Mouse (Mus musculus) hindbrain, embryonic 14.5 days (tissue): ENCODE data around the gene Ablim1. TPM values are rescaled to one million over a fixed set of nuclear protein-coding genes. Genes with fewer than 3 reads are reported as not detected.
A peak's percentile ranks its signal among the peaks of the same experiment; 100 is the strongest.

Experiments used
- ATAC-seq: fragments of 200-750 bp; cut with Nextera tagmentation; 2 replicates; pipeline ENCODE4 v1.8.0; 2017; ENCODE audit warnings: moderate number of reproducible peaks, mild to moderate bottlenecking, moderate TSS enrichment, moderate library complexity; ENCODE audit not compliant: low FRiP score
- DNase-seq: peaks from one replicate; pipeline ENCODE4 v3.0.0-alpha.2; 2015; ENCODE audit warnings: low spot score
- H3K27ac ChIP-seq: fragments of 300-500 bp; sonication (generic); 2 replicates; pipeline ENCODE4 v1.5.1; 2014; ENCODE audit warnings: mild to moderate bottlenecking, moderate library complexity
- H3K27me3 ChIP-seq: fragments of 300-500 bp; sonication (generic); 2 replicates; pipeline ENCODE4 v1.6.1; 2014; ENCODE audit warnings: mild to moderate bottlenecking, low read length, mixed read lengths; ENCODE audit not compliant: control insufficient read depth, insufficient read depth
- H3K36me3 ChIP-seq: fragments of 300-500 bp; sonication (generic); replicated peaks from 2 replicates; pipeline ENCODE4 v1.6.1; 2014; ENCODE audit not compliant: control insufficient read depth, insufficient read depth
- H3K4me1 ChIP-seq: fragments of 300-500 bp; sonication (generic); replicated peaks from 2 replicates; pipeline ENCODE4 v1.6.1; 2014; ENCODE audit warnings: antibody characterized with exemption, low read length, mixed read lengths; ENCODE audit not compliant: control insufficient read depth, insufficient read depth
- H3K4me2 ChIP-seq: fragments of 300-500 bp; sonication (generic); replicated peaks from 2 replicates; pipeline ENCODE4 v1.6.1; 2014; ENCODE audit warnings: mild to moderate bottlenecking, moderate library complexity
- H3K4me3 ChIP-seq: fragments of 300-500 bp; sonication (generic); replicated peaks from 2 replicates; pipeline ENCODE4 v1.5.1; 2014; ENCODE audit warnings: mild to moderate bottlenecking, low read length
- H3K9ac ChIP-seq: fragments of 300-500 bp; sonication (generic); 2 replicates; pipeline ENCODE4 v1.6.1; 2014
- H3K9me3 ChIP-seq: fragments of 300-500 bp; sonication (generic); 2 replicates; pipeline ENCODE4 v1.6.1; 2016; ENCODE audit warnings: low read length; ENCODE audit not compliant: control insufficient read depth
- WGBS: fragments of 180-500 bp; shearing (Covaris S2); extraction: QIAGEN DNeasy Blood & Tissue Kit; methylation state at CpG from one replicate; pipeline ENCODE4 v1.1.7; 2014; 5-methylcytosine and 5-hydroxymethylcytosine counted together
- polyA plus RNA-seq: library from polyadenylated mRNA; unstranded; fragments of >200 nt; fragmentation: Nextera tagmentation; extraction: Ambion mirVana; gene quantifications from 2 replicates; pipeline ENCODE4 v1.2.1, GENCODE M21; 2014

The Ablim1 gene
- polyA plus RNA-seq, 1 experiment from 2014 or later, result 56.6 TPM

DNA sequence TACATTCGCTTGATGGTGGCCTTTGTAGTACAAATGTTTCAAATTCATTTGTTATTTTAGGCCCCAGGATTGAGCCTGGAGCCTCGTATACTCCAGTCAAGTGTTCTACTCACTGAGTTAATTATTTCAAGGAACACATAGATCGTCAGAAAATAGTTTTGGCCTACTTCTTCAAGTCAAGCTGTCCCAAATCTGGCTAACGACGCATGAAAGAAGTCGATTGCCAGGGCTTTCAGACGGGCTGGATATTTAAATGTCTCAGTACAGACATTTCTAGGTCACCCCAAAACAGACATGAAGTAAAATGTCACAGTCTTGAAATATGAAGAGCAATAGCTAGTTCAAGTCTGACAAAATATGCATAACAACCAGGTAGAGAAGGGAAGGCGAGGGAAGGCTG is 261.8 kb downstream of the Ablim1 start:
- no peaks in the 10 kb centered on the region for H3K27me3 ChIP-seq
- H3K4me3 ChIP-seq, result no peak overlapping the region
- peaks cover 4% of the 10 kb centered on the region for H3K9me3 ChIP-seq
- no peak overlapping the region for H3K27ac ChIP-seq
- DNase-seq (no peak), ATAC-seq (no peak)
- H3K4me1 ChIP-seq, result no peaks in the 10 kb centered on the region
- WGBS, result 78% methylated on average over 8 of the region's 8 CpGs
- no peak overlapping the region for H3K4me2 ChIP-seq
- no peak overlapping the region for H3K9ac ChIP-seq
- H3K36me3 ChIP-seq, result peaks cover 5% of the 10 kb centered on the region

DNA sequence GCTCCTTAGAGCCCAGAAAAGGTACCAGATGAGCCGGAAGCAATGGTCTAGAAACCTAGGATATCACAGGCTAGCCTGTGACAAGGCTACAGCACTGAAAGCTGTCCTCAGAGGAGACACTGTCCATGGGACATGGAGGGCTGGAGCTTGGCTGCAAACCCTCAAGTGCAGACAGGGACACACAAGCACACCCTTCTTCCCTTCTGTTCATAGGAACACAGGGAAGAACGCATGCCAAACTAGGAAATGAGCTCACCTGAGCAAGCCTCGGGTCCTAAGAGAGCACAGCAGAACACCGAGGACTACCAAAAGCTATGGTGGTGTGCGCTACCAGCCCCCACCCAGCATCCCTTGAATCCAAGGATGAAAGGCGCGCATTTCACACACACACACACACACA is 262.7 kb downstream of the Ablim1 start:
- ATAC-seq, result no peak
- no peaks in the 10 kb centered on the region for H3K9me3 ChIP-seq
- no peak overlapping the region for H3K27ac ChIP-seq
- no peaks in the 10 kb centered on the region for H3K36me3 ChIP-seq
- H3K4me1 ChIP-seq, result no peaks in the 10 kb centered on the region
- no peak overlapping the region for H3K4me2 ChIP-seq
- H3K9ac ChIP-seq, result no peak overlapping the region
- no peak for DNase-seq
- 96% methylated on average over 7 of the region's 7 CpGs for WGBS
- no peaks in the 10 kb centered on the region for H3K27me3 ChIP-seq
- H3K4me3 ChIP-seq, result no peak overlapping the region

DNA sequence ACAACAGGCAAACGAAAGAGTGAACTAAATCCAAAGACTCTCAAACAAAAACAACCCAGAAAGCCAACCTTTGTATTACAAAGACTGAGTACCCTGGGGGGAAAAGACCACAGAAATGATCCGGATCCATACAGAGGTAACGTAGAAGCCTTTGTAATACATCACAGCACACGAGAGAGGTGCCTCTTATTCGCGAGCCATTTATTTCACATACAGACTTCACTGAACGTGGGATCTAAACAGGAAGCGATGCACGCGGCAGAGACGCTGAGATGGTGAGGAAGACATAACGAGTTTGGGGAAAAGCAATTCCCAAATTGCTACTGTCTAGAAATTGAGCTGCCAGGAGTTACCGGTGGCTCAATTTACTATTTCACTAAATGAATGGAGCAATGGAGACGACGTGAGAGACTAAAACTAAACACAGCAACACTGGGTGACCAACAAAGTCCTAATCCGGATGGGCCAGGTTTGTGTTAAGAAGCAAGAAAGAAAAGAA is 265.1 kb downstream of the Ablim1 start:
- Histone ChIP-seq H3K27ac (peak overlapping the region; percentile 47; the same call in 1 of the 2 replicates), H3K27me3 (no peaks in the 10 kb centered on the region), H3K9me3 (no peaks in the 10 kb centered on the region), H3K4me3 (no peak overlapping the region), H3K36me3 (no peaks in the 10 kb centered on the region), H3K4me2 (0 out of 2 replicates have a peak overlapping the region, but pooled peaks have one; percentile 22), H3K4me1 (no peaks in the 10 kb centered on the region), H3K9ac (no peak overlapping the region)
- ATAC-seq (no peak), DNase-seq (peak; percentile 60)
- 25% methylated on average over 16 of the region's 16 CpGs for WGBS

DNA sequence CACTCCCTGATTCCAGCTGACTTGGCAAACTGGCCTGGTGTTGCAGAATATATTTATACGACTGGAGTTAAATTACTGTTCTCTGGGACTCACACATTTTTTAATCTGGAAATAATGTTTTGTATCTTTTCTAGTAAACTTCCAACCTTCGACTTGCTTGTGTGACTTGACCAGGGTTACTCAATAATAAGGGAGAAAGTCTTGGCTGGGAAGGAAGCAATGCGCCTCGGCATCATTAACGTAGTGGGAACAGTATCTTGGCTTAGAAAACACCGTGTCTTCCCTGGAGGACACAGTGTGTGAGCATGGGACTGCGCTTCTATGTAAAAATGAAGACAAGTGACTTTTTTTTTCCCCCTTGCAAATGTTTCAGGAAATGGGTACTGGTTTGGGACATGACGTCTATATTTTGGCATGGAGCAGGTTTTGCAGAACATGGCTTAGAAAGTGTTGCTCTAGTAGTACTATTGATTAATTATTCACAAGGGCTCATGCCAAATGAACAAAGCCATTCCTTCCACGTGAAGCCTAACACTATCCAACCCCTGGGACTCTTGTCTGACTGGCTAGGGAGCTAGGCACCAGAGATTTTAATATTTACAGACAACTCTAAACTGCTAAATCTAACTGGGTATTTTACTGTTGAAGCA is 266.9 kb downstream of the Ablim1 start:
- no peak overlapping the region for H3K4me3 ChIP-seq
- no peak overlapping the region for H3K4me2 ChIP-seq
- H3K36me3 ChIP-seq, result no peaks in the 10 kb centered on the region; the same call in 1 of the 2 replicates
- no peaks in the 10 kb centered on the region for H3K9me3 ChIP-seq
- H3K27ac ChIP-seq, result no peak overlapping the region
- no peak for ATAC-seq
- H3K27me3 ChIP-seq, result no peaks in the 10 kb centered on the region
- 73% methylated on average over 9 of the region's 9 CpGs for WGBS
- DNase-seq, result no peak
- no peak overlapping the region for H3K9ac ChIP-seq
- H3K4me1 ChIP-seq, result no peaks in the 10 kb centered on the region

DNA sequence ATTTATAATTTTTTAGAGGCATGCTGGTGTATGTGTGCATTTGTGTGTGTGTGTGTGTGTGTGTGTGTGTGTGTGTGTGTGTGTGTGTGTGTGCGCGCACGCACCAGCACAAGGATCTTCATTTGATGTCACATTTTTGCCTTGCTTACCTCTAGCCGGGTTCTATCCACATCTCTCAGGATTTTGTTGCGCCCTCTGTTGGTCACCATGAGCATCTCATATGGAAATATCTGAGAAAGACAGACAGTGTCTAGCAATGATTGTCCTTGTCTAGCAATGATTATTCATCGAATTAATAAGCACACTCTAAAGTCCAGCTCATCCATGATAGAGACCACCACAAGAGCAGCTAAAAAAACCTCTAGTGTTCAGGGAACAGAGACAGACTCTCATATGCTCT is 275.5 kb downstream of the Ablim1 start:
- Histone ChIP-seq H3K27me3 (no peaks in the 10 kb centered on the region), H3K9ac (no peak overlapping the region), H3K4me2 (no peak overlapping the region), H3K36me3 (peaks cover 20% of the 10 kb centered on the region), H3K9me3 (no peaks in the 10 kb centered on the region), H3K4me1 (no peaks in the 10 kb centered on the region), H3K4me3 (no peak overlapping the region), H3K27ac (no peak overlapping the region)
- peak; percentile 43 for DNase-seq
- 70% methylated on average over 6 of the region's 6 CpGs for WGBS
- ATAC-seq, result no peak

DNA sequence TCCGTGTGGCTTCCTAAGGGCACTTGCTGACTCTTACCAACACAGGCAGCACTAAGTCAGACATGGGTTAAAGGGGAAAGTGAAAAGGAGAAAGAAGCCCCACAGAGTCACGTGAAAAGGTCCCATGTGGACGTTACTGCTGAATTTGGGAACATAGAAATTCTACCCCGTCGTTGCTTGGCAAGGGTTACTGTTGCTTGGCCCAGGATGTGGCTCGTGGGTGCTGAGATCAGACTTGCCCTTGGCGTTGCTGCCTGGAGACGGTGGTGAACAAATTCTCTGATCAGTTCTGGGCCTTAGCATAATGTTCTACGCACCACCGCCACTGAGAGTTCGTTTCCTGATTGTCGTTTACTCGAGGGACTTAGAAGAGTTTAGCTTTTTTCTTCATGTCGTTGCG is 277.9 kb downstream of the Ablim1 start:
- Histone ChIP-seq H3K4me1 (no peaks in the 10 kb centered on the region), H3K36me3 (peaks cover 20% of the 10 kb centered on the region), H3K9ac (no peak overlapping the region), H3K4me2 (no peak overlapping the region), H3K9me3 (no peaks in the 10 kb centered on the region), H3K27ac (no peak overlapping the region), H3K27me3 (no peaks in the 10 kb centered on the region), H3K4me3 (no peak overlapping the region)
- DNase-seq, result no peak
- no peak for ATAC-seq
- 76% methylated on average over 15 of the region's 15 CpGs for WGBS

DNA sequence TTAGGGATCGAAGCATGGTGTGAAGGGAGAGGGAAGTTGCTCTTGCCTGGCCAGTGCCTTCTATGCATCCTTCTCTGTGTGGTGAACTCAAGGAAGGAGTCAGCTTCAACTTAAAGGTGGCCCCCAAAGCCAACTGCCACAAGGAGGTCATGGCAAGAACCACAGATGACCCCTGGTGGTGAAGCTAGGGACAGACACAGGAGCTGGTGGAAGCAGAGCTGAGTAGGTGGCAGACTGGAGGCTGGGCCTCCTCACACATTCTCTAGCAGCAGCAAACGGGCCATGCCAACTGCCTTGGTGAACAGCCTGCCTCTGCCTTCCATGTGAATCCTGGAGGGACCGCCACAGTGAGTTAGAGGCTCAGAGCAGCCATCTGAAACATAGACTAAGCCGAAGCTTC is 283.1 kb downstream of the Ablim1 start:
- DNase-seq (no peak), ATAC-seq (no peak)
- no peaks in the 10 kb centered on the region for H3K36me3 ChIP-seq
- H3K4me2 ChIP-seq, result no peak overlapping the region
- H3K27ac ChIP-seq, result no peak overlapping the region
- WGBS, result 73% methylated on average over 4 of the region's 4 CpGs
- H3K4me3 ChIP-seq, result no peak overlapping the region
- no peaks in the 10 kb centered on the region for H3K4me1 ChIP-seq
- no peaks in the 10 kb centered on the region for H3K9me3 ChIP-seq
- no peak overlapping the region for H3K9ac ChIP-seq
- no peaks in the 10 kb centered on the region for H3K27me3 ChIP-seq

DNA sequence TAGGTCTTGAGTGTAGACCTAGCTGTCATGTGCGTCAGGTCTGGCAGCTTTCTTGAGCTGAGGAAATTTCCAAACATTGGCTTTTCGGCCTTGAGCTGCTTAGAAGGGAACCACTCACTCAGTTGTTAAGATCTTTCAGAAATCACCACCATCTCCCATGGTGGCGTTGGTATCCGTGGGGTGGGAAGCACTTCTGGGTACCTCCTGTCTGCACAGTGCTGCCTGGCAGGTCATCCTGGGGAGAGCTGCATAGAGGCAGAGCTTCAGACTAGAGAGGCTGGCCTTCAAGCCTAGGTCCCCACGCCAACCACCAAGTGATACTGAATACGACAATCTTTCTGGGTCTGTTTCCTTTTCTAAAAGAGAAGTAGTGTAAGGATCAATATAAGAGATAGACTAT is 285.3 kb downstream of the Ablim1 start:
- WGBS, result 93% methylated on average over 6 of the region's 6 CpGs
- H3K27ac ChIP-seq, result no peak overlapping the region
- H3K9me3 ChIP-seq, result no peaks in the 10 kb centered on the region

DNA sequence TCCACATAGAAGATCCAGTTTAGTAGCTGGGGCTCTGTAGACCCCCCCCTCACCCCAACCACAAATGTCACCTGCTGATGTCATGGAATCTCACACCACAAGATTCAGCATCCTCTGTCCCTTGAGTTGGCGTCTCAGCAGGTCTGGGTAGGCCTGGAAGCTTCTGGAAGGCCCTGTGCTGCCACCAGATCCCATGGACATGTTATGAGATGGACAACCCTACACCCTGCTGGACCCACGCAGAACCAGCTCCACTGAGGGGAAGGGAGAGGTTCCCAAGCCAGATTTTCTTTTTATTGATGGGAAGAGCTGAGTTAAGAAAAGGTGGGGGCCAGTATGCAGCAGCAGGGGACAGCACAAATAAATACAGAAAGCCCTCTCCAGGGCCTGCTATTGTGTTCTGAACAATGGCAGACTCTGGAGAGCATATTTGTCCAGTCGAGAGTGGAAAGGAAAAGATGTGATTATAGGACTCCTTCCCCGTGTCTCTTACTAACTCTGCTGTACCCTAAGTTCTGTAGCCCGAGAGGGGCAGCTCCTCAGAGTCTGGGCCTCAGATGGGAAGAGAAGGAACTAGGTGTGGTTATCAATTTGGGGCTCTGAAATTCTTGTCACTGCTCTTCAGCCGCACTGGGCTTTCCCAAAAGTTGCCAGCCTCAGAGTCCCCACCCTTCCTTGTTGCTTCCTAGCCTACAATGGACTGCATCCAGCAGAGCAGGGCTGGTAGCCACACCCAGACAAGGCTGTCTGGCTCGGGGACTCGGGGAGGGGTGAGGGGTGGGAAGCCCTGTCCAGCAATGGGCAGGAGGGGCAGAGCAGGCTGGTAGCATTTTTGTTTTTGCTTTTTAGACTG is 286.2 kb downstream of the Ablim1 start:
- no peaks in the 10 kb centered on the region for H3K4me1 ChIP-seq
- H3K4me2 ChIP-seq, result no peak overlapping the region
- no peaks in the 10 kb centered on the region for H3K9me3 ChIP-seq
- H3K9ac ChIP-seq, result no peak overlapping the region
- H3K27me3 ChIP-seq, result no peaks in the 10 kb centered on the region
- ATAC-seq (no peak), DNase-seq (no peak)
- no peak overlapping the region for H3K4me3 ChIP-seq
- WGBS, result 27% methylated on average over 8 of the region's 8 CpGs
- no peaks in the 10 kb centered on the region for H3K36me3 ChIP-seq
- H3K27ac ChIP-seq, result no peak overlapping the region

More for the DNA sequence above, 285.3 kb downstream of the Ablim1 start:
- ATAC-seq (no peak), DNase-seq (no peak)
- Histone ChIP-seq H3K4me1 (no peaks in the 10 kb centered on the region), H3K4me3 (no peak overlapping the region), H3K4me2 (no peak overlapping the region), H3K36me3 (no peaks in the 10 kb centered on the region), H3K27me3 (no peaks in the 10 kb centered on the region), H3K9ac (no peak overlapping the region)
